Mouse (Mus musculus) monocyte, adult 5-6 weeks (primary cell): ENCODE measurements around the gene Ammecr1. TPM values are rescaled to one million over a fixed set of nuclear protein-coding genes. Genes with fewer than 3 reads are reported as not detected.

Source experiments
- ATAC-seq: fragments of 153-309, 156-312 bp; replicated peaks from 2 replicates; pipeline ENCODE4 v1.8.0; 2017; ENCODE audit warnings: mild to moderate bottlenecking; ENCODE audit not compliant: low TSS enrichment, insufficient number of reproducible peaks, severe bottlenecking, poor library complexity, low FRiP score
- total RNA-seq: library from RNA; stranded (forward); fragments of 200-1000, 200-491, 200-594 nt; gene quantifications from 3 replicates; pipeline ENCODE4 v1.2.3, GENCODE M21; 2017

Ammecr1 gene
- total RNA-seq, 1 experiment from 2014 or later: 3.1 TPM

- no peak for ATAC-seq
These were observed 6.7 kb downstream of the Ammecr1 start for GRCm38 (mm10) chrX:142959674-142960307.

DNA sequence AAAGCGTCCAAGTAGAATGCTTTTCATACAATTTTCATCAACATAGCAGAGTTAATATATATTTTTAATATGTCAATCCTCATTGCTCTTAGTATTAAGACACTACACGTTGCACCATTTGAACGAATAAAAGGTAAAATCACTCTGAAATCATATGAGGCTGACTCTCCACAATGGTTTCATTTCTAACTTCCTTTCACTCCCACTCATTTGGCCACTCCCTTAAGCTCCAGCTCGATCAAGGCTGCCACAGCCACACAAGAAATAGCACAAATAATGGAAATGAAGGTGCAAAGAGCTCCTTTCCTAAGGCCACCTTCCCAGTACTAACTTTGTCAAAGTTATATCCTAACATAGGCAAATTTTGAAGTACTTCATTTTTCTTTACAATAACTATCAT, 38.1 kb downstream of the Ammecr1 start:
- ATAC-seq: no peak

GRCm38 (mm10) chrX:142917394-142917793, 49.1 kb downstream of the Ammecr1 start:
- ATAC-seq: no peak

GRCm38 (mm10) chrX:142916719-142917118, 49.8 kb downstream of the Ammecr1 start:
- no peak for ATAC-seq

DNA sequence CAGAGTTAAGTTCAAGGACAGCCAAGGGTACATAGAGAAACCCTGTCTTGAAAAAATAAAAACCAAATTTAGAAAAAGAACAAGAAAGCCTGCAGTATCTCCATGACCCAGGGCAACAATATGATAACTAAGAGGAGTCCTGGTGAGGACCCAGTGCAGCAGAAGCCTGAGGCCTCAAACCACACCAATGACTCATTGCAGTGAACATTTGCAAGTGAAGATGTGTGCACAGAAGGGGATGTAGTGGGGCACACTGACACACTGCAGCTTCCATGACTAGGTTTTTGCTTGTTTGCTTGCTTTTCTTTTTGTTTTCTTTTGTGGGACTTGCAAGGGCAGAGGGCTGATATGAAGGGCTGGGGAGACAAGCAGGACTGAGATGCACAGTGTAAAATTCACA, 52.3 kb downstream of the Ammecr1 start:
- ATAC-seq: no peak

DNA sequence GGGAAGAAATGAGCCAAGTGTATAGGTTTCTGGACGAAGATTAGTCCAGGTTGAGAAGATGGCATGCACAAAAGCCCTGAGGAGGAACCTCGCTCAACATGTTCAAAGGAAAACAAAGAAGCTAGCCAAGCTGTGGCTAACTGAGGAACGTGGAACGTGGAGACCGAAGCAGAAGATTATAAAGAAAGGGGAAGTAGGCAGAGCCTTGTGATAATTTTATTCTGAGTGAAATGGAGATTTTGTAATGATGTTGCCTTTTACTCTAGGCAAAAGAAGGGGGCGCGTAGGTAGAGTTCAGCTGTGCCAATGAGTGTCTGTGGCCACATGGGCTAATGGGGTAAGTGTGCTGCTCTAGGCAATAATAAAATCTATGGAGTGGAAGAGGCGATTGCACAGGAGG, 62.7 kb downstream of the Ammecr1 start:
- ATAC-seq: no peak

DNA sequence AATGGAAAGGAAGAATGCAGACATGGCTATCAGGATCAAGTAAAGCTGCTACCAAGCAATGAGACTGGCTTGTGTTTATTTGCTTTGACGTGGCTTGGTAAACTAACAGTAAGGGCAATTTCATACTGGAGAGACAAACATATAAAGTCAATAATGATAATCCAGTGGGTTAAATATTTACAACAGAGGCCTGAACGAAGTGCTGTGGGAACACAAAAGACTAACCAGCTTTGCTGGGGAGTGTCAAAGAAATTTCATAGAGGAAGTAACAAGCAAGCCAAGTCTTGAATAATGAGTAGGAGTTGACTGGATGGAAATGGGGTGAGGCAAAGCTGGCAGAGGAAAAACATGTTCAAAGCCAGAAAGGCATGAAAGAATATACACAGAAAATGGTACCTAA, 63.9 kb downstream of the Ammecr1 start:
- no peak for ATAC-seq

DNA sequence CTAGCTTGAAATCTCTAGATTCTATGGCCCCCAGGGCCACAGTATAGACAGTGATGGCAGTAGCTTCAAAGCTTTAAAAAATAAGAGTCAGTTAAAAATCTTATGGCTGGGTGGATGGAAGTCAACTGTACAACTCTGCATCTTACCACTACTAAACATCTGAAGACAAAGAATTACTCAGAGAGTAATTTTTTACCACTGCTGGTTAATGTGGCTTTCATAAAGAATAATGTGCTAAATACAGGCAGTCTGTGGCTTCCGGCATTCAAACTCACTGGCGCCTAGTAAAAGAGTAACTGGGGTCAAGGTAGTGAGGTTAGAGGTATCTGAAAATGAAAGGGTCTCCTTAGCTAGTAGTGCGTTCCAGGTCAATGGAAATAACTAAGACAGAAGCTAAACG, 64.6 kb downstream of the Ammecr1 start:
- ATAC-seq: no peak

- no peak for ATAC-seq
These were observed 68.1 kb downstream of the Ammecr1 start for GRCm38 (mm10) chrX:142898295-142898887.

- no peak for ATAC-seq
These were observed 69.0 kb downstream of the Ammecr1 start for GRCm38 (mm10) chrX:142897477-142898000.

DNA sequence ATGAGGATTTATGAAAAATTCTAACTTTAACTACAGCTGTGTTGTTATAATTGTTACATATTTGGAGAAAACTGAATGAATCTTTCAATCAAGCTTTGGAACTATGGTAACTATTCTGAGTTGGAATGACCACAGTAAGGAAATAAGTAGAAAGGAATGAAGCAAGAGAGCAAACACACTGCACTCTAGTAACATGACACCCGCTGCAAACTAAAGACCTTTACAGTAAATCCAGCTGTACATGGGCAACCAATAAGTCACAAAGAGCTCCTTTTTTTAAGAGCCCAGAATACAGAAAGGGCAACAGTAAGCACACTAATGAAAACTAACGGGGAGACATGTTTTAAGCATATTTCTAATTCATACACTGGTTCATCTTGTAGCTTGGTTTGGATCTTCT, 71.2 kb downstream of the Ammecr1 start:
- ATAC-seq: no peak

DNA sequence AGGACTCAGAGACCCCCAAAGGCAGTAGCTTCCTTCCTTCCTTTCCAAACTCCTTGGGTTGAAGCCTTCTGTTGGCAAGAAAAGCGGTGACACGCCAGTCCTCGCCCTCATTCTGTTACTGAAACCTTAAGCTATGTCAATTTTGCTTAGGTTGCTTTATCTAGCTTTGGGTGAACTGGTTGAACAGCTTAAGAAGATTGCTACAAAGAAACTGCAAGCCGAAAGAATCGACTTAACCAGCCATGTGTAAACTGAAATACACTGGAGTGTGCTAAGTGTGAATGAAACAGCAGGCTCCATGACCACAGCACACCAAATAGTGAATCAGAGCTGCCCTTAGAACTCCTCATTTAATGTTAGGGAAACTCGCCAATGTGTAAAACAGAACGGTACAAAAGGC, 80.6 kb downstream of the Ammecr1 start:
- ATAC-seq: no peak

DNA sequence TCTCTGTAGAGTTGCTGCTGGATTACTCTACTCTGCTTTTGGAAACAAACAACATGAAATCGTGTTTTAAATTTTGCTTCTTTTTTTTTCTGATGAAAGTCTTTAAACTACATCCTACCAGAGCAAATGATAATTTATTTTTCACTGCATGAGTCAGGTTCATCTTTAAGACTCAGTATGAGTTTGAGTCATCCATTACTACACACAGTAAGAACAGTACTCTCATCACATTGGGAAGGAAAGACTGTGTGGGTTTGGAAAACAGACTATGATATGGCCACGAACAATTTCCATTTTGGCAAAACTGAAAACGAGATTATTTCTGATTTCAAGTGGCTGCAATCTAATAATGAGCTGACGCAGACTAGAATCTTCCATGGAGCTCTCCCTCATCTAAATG, 82.9 kb downstream of the Ammecr1 start:
- ATAC-seq: no peak

DNA sequence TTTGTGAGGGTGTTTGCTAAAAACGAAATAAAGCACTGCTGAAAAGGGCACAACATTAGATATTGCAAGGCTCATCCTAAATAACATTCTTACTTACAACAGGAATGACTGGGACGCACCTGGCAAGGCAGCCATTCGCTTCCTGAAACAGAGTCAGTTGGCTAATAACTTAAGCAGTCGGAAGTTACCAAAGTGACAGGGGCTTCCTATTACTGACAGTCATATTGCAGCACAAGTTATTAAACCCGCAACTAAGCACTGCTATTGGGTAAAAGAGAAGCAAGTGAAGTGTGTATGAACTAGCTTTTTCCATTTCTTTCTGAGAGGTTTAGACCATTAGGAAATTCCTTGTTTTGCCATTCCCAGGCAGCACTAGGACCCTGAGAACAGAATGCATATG, 84.3 kb downstream of the Ammecr1 start:
- no peak for ATAC-seq

DNA sequence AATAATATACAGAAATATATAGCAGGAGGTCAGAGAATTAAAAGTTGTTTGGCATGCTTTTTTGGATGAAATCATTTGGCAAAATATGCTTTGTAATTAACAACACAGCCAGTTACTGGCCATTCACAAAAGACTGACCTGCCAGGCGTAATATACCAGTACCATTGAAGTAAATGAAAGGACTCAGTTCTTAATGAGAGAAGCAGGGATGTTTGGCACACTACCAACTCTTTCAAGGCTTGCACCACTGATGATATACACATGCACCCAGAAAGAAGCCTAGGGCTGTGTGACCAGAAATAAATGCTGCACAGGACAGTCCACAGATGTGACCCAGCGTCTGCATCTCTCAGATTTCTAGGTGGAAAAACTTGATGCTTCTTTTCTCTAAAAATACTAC, 96.7 kb downstream of the Ammecr1 start:
- no peak for ATAC-seq

GRCm38 (mm10) chrX:142848032-142848431, 118.5 kb downstream of the Ammecr1 start:
- ATAC-seq: no peak

DNA sequence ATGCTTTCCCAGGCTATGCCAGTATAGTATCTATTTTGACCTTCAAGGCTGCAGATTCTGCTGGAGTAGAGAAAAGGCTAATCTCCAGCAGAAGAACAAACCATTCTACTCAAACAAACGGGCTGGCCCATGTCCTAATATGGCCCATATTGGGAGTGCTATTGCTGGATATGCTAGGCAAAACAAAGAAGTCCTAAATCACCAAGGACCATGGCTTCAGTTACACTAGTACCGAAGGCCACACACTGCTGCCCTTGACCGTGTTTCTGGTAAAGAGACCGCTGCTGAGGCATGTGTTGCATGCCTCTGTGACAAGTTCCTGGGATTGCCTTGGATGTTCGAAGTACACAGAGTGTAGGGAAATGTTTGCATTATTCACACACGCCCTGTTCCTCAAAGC, 120.3 kb downstream of the Ammecr1 start:
- no peak for ATAC-seq

DNA sequence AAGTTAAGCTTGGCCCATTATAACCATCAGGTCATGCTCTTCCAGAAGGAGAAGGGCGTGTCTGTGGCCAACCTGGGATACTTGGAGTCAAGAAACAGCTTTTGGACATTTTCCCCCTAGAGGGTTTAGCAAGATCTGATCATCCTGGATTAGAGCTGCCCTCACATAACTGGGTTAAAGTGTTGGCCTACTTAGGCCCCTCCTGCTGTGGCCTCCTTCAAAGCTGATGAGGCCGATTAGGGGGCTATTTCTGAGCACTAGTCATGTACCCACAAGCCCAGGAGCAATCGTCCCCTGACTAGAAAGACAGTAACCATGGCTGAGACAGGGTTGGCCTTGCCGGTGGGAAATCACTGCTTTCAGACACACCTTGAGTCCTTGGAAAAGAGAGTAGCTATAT, 124.6 kb downstream of the Ammecr1 start:
- ATAC-seq: no peak

GRCm38 (mm10) chrX:142839411-142839810, 127.1 kb downstream of the Ammecr1 start:
- ATAC-seq: no peak

DNA sequence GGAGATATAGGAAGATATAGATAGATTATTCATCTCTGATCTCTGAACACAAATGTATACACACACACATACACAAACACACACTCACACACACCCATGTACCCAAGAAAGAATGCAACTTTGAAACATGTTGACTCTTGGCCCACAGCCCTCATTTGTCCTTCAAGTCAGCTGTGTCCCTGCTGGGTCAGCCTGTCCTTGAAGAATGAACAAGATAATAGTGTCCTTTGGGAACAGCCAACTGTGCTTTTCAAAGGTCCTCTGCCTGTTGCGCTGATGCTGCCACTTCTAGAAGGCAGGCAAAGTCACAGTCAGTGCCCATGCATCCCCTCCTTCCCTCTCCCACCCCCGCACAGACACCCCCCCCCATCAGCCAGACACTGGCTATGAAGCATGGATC, 127.7 kb downstream of the Ammecr1 start:
- no peak for ATAC-seq

GRCm38 (mm10) chrX:142837316-142837715, 129.2 kb downstream of the Ammecr1 start:
- no peak for ATAC-seq
